Mouse (Mus musculus) spleen, postnatal 10 days (tissue): Measurements from ENCODE around the gene 1700042G07Rik.

Experiments used
- DNase-seq, 2 experiments: peaks; one replicate each; pipeline ENCODE4 v3.0.0; 2021 to 2022; ENCODE audit warnings: low spot score in 2 of 2

The 1700042G07Rik gene

GRCm38 (mm10) chr4:116173072-116173471 is at the start of gene 1700042G07Rik, which contains the start of gene Gm49337:
TSS of gene 1700042G07Rik (plus strand) at chr4:116173372.
TSS of gene Gm49337 (plus strand) at chr4:116173384.
- DNase-seq = no peak

GRCm38 (mm10) chr4:116123602-116124519 is 49.3 kb upstream of the 1700042G07Rik start, which contains the start of the genes Rad54l and Pomgnt1:
TSS of gene Rad54l (minus strand) at chr4:116123690.
TSS of gene Pomgnt1 (plus strand) at chr4:116123840.
- peak; percentile 59 to 87 for DNase-seq

DNA sequence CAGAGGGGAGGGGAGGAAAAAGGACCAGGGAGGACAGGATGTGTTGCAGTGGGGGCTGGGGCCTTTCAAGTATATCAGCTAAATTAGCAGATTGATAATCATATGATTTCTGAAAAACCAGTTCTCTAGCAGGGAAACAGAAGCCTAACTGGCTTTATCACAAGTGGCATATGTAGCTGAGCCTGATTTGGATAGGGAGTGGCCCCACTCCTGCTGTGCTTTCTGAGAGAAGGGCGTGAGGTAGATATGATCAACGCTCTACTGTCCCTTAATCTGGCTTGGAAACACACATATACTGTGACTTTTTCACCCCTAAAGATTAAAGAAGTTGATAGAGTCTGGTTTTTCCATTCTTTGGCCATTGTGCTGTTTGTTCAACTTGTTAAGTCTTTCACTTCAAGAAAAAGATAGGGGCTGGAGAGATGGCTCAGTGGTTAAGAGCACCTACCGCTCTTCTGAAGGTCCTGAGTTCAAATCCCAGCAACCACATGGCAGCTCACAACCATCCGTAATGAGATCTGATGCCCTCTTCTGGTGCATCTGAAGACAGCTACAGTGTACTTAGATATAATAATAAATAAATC is 47.3 kb upstream of the 1700042G07Rik start:
- DNase-seq = no peak

- DNase-seq = no peak
Measured at GRCm38 (mm10) chr4:116127956-116128355, 45.2 kb upstream of the 1700042G07Rik start.

- DNase-seq = no peak
Measured at GRCm38 (mm10) chr4:116133126-116133525, 40.0 kb upstream of the 1700042G07Rik start.

DNA sequence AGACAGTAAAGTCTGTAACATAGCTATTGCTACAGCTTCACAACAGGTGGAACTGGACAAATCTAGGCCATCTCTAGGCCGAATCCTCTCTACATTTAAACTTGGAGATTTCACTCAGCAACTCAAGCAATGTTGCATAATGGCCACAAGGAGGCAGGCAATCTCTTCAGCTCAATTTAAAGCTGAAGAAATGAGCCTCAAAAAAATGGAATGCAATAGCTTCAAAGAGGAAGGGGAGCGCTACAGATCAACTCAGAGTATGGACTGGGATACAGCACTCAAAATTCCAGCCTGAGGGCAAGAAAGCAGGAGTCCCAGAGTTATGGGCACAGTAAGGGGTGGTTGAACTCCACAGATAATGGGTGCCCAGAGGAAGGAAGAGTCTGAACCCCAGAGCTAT is 38.2 kb upstream of the 1700042G07Rik start:
- no peak for DNase-seq

DNA sequence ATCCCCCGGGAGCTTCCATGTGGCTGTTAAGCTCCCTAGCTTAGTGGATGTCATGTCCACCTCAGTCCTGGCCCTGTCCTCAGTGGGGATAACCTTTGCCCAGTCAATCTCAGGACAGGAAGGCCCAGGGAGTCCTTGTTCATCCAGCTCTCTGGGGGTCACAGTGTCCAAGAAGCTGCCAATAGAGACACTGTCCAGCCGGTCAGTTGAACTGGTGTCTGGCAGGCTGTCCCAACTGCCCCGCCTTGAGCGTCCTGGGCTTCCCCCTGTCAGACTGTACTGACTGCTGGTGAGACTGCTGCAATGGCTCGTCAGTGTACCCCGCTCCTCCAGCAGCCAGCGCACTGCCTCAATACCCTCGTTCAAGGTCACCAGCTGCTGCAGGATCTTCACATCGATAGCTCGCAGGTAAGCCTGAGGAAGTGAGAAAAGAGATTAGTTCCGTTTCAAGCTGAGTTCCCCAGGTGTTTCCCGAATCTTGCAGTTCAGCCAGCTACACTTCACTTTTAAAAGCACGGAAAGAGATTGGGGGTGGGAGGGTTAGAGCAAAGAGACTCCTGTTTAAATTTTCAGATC is 35.7 kb upstream of the 1700042G07Rik start:
- DNase-seq = no peak

DNA sequence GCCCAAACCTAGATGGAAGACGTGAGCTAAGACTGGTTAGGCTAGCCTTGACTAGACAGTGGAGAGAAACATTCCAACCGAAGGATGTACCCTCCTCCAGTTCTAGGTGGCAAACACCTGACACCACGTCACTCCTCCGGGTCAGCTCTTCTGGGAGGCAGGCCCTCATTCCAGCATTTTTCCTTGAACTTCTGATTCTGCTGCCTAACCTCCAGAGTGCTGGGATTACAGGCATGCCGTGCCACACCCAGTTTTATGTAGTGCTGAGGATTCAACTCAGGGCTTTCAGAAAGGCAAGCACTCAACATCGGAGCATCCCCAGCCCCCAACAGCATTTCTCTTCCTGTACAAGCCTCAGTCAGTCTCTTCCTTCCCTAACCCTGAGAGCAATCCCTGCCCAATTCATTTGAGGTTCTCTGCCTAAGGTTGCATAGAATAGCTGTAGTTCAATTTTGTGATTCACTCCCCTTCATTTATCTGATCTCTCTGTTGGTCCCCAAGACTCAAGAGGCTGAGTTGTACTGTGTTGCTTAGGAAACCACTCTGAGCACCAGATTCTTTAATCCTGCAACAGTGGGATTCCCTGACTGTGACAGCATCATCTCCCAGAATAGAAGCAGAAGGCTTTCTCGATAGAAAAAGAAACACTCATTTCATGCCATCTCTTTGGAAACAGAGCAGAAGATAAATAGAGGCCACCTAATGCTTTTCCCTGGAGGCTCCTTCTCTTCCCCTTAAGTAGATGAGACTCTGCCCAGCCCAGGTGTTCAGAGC is 32.2 kb upstream of the 1700042G07Rik start:
- DNase-seq = no peak

GRCm38 (mm10) chr4:116141736-116142135 is 31.4 kb upstream of the 1700042G07Rik start:
- DNase-seq = no peak

GRCm38 (mm10) chr4:116142269-116142668 is 30.9 kb upstream of the 1700042G07Rik start:
- no peak for DNase-seq

DNA sequence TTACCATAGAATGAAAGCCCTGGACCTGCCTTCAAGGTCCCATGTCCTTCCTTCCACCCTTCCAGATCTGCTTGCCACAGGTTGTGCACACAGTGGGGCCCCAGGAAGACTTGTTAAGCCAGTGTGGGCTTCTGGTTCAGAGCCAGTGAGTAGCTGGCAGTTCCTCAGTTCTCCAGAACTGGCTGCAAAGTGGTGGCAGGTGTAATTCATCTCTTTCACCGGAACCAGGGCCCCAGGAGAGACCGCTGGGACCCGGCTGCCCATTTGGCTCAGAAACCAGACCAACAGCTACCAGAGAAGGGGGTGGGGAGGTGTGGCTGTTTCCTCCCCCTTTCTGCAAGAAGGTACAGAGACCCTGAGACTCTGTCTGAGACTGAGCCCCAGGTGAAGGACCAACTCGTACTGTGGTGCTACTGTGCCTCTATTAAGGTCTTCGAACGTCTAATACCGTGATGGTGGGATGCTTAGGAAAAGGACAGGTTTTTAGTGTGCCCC is 29.8 kb upstream of the 1700042G07Rik start:
- no peak for DNase-seq

- DNase-seq = peak; percentile 26 to 62
Measured at GRCm38 (mm10) chr4:116143891-116144717, 29.1 kb upstream of the 1700042G07Rik start.

GRCm38 (mm10) chr4:116149812-116150155 is 23.4 kb upstream of the 1700042G07Rik start:
- no peak for DNase-seq

DNA sequence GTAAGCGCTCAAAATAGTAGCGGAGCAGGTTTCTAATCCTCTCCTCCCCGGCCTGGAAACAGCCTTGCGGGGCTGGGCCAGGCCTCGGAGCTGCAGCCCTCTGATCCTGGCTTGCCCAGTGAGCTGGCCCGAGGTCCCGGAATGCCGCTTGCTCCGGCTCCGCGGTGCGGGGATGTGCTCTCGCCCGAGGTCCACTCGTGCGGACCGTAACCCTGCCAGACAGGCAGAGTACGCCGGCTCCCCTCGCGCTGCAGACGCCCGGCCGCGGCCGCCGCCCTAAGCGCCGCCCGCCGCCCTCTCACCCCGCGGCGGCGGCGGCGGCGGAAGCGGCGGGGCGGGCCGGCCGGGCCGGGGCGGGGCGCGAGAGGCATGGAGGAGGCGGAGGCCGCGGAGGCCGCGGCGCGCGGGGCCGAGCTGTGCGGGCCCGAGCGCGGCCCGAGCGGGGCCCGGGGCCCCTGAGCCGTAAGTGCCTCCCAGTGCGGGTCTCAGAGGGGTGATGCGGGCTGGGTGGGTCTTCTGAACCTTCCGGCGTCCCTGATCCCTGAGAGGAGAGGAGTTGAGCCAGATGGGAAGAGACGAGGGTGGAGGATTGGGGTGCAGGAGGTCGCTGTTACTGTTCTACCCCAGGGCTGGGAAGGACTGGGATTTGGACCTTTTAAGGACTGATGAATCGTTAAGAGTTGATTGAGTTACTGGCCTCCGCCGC is 22.9 kb upstream of the 1700042G07Rik start:
- DNase-seq = peak; percentile 66 to 84

GRCm38 (mm10) chr4:116150862-116151221 is 22.3 kb upstream of the 1700042G07Rik start:
- DNase-seq = no peak

DNA sequence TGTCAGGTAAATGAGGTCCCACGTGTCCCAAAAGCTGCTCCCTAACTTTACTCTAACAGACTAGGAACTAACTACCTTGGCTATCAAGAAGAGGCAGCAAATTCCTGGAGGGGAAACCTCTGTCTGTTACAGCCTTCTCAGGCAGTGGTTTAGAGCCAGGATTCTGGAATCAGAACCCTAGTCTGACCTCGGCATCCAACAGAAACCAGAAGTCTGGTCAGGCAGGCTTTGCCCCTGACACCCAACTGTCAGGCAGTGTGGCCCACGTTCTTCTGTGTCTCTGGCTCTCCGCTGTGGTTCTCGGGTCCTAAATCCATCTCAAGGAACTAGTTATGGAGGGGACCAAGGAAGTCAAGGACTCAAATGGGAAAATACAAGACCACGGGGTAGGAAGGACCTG is 21.9 kb upstream of the 1700042G07Rik start, which contains the start of gene Lurap1:
Lurap1 (minus strand) TSS at position 101 of the 400 bp plus-strand sequence.
- no peak for DNase-seq

DNA sequence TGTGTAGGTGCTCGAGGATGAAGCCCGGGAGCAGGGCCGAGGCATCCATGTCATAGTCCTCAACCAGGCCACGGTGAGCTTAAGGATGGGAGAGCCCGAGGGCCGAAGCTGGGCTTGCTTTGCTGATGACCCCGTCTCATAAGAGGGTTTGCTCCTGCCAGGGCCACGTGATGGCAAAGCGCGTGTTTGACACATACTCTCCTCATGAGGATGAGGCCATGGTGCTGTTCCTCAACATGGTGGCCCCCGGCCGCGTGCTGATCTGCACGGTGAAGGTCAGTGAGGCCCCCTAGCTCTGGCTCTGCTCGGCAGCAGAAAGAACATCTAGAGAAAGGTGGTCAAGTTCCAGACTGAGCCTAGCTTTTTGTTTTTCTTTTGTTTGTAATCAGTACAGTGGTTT is 20.5 kb upstream of the 1700042G07Rik start:
- DNase-seq = no peak

DNA sequence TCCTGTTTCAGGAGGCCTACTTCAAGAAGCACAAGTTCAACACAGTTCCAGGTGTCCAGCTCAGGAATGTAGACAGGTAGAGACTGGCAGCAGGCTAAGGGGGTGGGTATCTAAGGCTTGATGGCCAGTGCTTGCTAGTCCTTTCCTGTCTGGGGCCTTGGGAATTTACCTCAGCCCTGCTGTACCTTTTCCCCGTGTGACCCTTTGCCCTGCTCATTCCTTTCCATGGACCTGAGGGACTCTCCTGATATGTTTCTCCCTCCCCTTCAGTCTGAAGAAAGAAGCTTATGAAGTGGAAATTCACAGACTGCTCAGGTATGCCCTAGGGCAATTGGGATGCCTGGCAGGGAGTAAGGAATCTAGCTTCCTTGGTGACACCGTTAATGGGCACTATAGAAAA is 15.3 kb upstream of the 1700042G07Rik start:
- no peak for DNase-seq

DNA sequence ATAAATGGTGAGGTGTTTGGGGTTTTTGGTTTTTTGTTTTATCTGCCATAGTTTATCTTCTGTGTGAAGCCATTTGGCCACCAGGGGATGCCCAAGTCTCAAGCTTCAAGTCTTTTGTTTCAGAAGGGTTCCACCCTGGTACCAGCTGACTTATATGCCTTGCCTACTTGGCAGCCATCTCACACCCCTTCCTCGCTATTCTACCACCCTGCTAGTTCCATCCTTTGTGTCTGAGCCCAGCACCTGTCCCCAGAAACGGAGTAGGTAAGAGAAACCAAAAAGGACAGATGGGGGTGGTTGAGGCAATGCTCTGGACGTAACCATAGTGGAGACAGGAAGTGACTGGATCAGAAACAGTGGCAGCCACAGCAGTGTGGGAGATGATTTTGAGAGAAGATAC is 13.3 kb upstream of the 1700042G07Rik start:
- peak in 1 of 2 experiments; percentile 51 for DNase-seq

DNA sequence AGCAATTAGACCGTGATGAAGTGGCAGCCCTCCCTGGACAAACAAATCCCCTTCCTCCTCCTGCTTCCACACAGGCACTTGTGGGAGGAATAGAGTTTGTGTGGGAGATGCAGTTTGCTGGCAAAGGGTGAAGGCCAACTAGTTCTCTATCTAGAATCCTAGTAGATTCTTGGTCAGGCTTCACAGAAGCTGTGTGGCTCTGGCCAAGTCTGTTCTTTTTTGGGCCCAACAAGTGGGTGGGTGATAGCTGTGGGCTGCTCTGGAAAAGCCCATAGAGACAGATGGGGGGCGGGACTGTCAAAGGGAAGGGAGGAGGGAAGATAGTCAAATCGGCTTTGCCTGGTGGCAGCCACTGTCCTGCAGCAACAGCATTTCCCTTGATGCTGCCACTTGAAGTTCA is 12.4 kb upstream of the 1700042G07Rik start:
- DNase-seq = no peak
